Mouse (Mus musculus): ENCODE data around the gene Tecr. TPM values are rescaled to one million over a fixed set of nuclear protein-coding genes. Genes with fewer than 3 reads are reported as not detected.
"Not testable (repeated sequence)": the region's sequence is repeated elsewhere in the genome, so short reads cannot be mapped to it uniquely, and the experiment has no call there.

Gene Tecr
- polyA plus RNA-seq, 1 experiment from 2014 or later: 413 TPM

DNA sequence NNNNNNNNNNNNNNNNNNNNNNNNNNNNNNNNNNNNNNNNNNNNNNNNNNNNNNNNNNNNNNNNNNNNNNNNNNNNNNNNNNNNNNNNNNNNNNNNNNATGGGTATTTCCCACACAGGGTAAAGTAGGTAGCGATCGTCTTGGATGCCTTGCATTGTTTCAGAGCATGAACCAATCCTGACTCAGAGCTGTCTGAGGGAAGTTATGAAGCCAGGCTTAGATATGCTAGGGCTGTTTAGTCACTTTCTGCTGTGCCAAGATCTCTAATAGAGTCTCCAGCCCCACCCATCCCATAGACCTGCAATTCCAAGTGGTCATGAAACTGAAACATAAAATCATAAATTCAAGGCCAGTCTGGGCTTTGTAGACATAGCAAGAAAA lies 5.1 kb downstream of the Tecr start:
- Histone ChIP-seq H3K27ac (replicated peaks) (peak overlapping the region; percentile 88), H3K9me3 (ENCODE audit: control insufficient read depth, low read length) (no peaks in the 10 kb centered on the region), H3K4me1 (replicated peaks; ENCODE audit: control insufficient read depth, insufficient read depth) (0 out of 2 replicates have a peak, but pooled peaks cover 2% of the 10 kb centered on the region), H3K9ac (ENCODE audit: low read length) (no peak overlapping the region), H3K36me3 (ENCODE audit: control insufficient read depth, insufficient read depth, low read length) (no peaks in the 10 kb centered on the region), H3K4me2 (replicated peaks; ENCODE audit: low read depth) (no peak overlapping the region), H3K4me3 (ENCODE audit: low read depth, low read length) (no peak overlapping the region), H3K27me3 (ENCODE audit: control insufficient read depth, insufficient read depth, low read length) (no peaks in the 10 kb centered on the region)
- no peak for DNase-seq (ENCODE audit: low spot score)
- WGBS: 43% methylated on average over 2 of the region's 2 CpGs
- ATAC-seq (ENCODE audit: low FRiP score, low TSS enrichment): peak; percentile 72
- TF ChIP-seq CTCF (IDR thresholded peaks at IDR 0.05; ENCODE audit: low read depth) (no peak), EP300 (optimal IDR thresholded peaks at IDR 0.05) (no peak)

DNA sequence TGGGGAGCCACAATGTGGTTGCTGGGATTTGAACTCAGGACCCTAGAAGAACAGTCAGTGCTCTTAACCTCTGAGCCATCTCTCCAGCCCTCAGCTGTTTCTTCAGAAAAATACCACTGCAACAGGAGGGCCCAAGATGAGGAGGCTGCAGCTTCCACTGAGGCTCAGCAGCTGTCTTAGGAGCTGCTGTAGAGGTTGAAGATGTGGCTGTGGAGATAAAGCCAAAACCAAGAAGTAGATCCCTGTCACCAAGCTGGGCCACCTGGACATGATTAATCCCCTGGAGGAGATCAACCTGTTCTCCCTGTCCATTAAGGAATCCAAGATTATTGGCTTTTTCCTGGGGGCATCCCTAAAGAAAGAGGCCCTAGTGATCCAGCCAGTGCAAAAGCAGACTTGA lies 8.0 kb downstream of the Tecr start:
- TF ChIP-seq EP300 (optimal IDR thresholded peaks at IDR 0.05) (peak; percentile 23), CTCF (IDR thresholded peaks at IDR 0.05; ENCODE audit: low read depth) (no peak)
- DNase-seq (ENCODE audit: low spot score): no peak
- Histone ChIP-seq H3K4me2 (replicated peaks; ENCODE audit: low read depth) (no peak overlapping the region), H3K9ac (ENCODE audit: low read length) (no peak overlapping the region), H3K36me3 (ENCODE audit: control insufficient read depth, insufficient read depth, low read length) (no peaks in the 10 kb centered on the region), H3K4me1 (replicated peaks; ENCODE audit: control insufficient read depth, insufficient read depth) (0 out of 2 replicates have a peak, but pooled peaks cover 2% of the 10 kb centered on the region), H3K9me3 (ENCODE audit: control insufficient read depth, low read length) (no peaks in the 10 kb centered on the region), H3K27ac (replicated peaks) (peak overlapping the region; percentile 18; the same call in 1 of the 2 replicates), H3K27me3 (ENCODE audit: control insufficient read depth, insufficient read depth, low read length) (no peaks in the 10 kb centered on the region), H3K4me3 (ENCODE audit: low read depth, low read length) (no peak overlapping the region)
- ATAC-seq (ENCODE audit: low FRiP score, low TSS enrichment): no peak

DNA sequence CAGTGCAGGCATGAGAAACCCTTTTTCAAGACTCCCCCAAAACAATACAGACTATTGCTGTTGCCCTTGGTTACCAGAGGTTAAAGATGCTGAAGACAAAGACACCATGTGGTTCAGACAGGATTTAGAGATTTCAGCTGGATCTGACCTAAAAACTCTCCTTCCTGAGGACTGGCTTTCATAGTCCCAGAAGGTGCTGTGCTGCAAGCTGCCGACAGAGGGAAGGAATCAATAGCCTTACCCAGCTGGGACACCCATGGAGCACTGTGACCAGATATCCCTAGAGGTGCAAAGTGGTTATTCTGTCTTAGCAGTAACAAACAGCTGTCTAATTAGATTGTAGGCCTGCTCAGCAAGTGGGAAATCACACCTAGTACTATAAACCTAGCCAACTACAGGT lies 9.6 kb downstream of the Tecr start:
- 15% methylated on average over 1 of the region's 1 CpGs for WGBS

DNA sequence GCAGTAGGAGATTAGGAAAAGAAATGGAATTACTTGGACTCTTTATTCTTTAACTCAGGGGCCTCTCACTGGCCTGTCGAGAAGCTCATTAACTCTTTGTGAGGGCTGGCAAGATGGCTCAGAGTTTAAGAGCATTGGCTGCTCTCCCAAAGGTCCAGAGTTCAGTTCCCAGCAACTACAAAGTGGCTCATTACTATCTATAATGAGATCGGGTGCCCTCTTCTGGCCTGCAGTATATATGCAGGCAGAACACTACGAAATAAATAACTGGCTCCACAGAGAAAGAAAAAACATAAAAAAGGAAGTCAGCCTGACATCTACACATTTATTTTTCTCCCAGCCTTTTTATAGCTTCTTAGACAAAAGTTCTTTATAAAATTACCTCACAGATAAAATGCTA lies 11.4 kb downstream of the Tecr start:
- 22% methylated on average over 3 of the region's 3 CpGs for WGBS
- H3K4me3 ChIP-seq (ENCODE audit: low read depth, low read length): no peak overlapping the region
- H3K4me1 ChIP-seq (replicated peaks; ENCODE audit: control insufficient read depth, insufficient read depth): 0 out of 2 replicates have a peak, but pooled peaks cover 3% of the 10 kb centered on the region
- no peak overlapping the region for H3K4me2 ChIP-seq (replicated peaks; ENCODE audit: low read depth)
- H3K9me3 ChIP-seq (ENCODE audit: control insufficient read depth, low read length): no peaks in the 10 kb centered on the region
- DNase-seq (ENCODE audit: low spot score) (no peak), ATAC-seq (ENCODE audit: low FRiP score, low TSS enrichment) (no peak)
- no peak overlapping the region for H3K27ac ChIP-seq (replicated peaks)
- no peaks in the 10 kb centered on the region for H3K27me3 ChIP-seq (ENCODE audit: control insufficient read depth, insufficient read depth, low read length)
- no peak overlapping the region for H3K9ac ChIP-seq (ENCODE audit: low read length)
- H3K36me3 ChIP-seq (ENCODE audit: control insufficient read depth, insufficient read depth, low read length): no peaks in the 10 kb centered on the region
- TF ChIP-seq EP300 (optimal IDR thresholded peaks at IDR 0.05) (no peak), CTCF (IDR thresholded peaks at IDR 0.05; ENCODE audit: low read depth) (peak; percentile 65)

More for the DNA sequence above, 9.6 kb downstream of the Tecr start:
- Histone ChIP-seq H3K4me2 (replicated peaks; ENCODE audit: low read depth) (no peak overlapping the region), H3K9ac (ENCODE audit: low read length) (no peak overlapping the region), H3K4me1 (replicated peaks; ENCODE audit: control insufficient read depth, insufficient read depth) (0 out of 2 replicates have a peak, but pooled peaks cover 4% of the 10 kb centered on the region), H3K27ac (replicated peaks) (no peak overlapping the region), H3K4me3 (ENCODE audit: low read depth, low read length) (no peak overlapping the region), H3K9me3 (ENCODE audit: control insufficient read depth, low read length) (no peaks in the 10 kb centered on the region), H3K36me3 (ENCODE audit: control insufficient read depth, insufficient read depth, low read length) (no peaks in the 10 kb centered on the region), H3K27me3 (ENCODE audit: control insufficient read depth, insufficient read depth, low read length) (no peaks in the 10 kb centered on the region)
- no peak for ATAC-seq (ENCODE audit: low FRiP score, low TSS enrichment)
- TF ChIP-seq CTCF (IDR thresholded peaks at IDR 0.05; ENCODE audit: low read depth) (peak; percentile 37; the same call in 1 of the 2 replicates), EP300 (optimal IDR thresholded peaks at IDR 0.05) (no peak)
- no peak for DNase-seq (ENCODE audit: low spot score)

DNA sequence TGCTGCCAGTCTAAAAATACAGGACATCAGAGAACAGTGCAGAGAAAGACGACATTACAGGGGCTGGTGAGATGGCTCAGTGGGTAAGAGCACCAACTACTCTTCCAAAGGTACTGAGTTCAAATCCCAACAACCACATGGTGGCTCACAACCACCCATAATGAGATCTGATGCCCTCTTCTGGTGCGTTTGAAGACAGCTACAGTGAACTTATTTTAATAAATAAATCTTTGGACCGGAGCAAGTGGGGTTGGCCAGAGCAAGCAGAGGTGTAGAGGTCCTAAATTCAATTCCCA lies 12.8 kb downstream of the Tecr start:
- TF ChIP-seq CTCF (IDR thresholded peaks at IDR 0.05; ENCODE audit: low read depth): peak; percentile 55
- peak; percentile 4 for TF ChIP-seq EP300 (optimal IDR thresholded peaks at IDR 0.05)
- 43% methylated on average over 3 of the region's 3 CpGs for WGBS
- ATAC-seq (ENCODE audit: low FRiP score, low TSS enrichment): not testable (repeated sequence)

DNA sequence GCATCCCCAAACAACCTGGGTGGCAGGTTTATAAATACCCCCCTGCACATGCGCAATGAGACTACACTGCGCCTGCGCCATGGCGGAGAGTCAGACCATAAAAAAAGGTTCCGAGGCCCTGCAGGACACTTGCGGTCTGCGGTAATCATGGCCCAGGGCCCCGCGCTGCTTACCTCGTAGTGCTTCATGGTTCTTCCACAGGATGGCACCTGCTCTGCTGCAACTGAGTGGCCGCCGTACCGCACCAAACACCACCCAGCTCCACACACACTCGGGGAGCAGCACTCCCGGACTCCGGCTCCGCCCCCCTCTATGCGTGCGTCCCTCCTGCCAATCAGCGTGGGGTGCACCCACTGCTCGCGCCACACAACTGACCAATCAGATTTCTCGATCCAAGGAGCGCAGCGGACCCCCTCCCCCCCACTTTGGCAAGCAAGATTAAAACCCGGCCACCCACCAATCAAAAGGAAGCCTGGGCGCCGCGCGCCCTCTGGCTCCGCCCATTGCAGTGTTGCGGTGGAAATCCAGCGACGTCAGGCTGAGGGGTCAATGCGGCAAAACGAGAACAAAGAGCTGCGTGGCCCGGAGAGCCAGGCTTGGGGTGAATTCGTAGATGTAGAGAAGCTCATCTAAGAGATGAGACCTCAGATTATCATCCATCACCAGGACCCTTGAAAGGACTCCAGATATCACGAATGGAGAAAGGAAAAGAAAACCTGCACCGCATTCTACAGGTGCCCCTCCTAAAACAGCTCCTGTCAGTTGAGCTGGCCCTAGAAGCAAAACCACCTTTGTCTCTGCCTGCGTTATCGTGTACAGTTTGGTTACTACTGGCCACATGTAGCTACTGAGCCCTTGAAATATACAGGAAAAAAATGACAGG lies 13.4 kb downstream of the Tecr start:
- H3K4me2 ChIP-seq (replicated peaks; ENCODE audit: low read depth): peak overlapping the region; percentile 95
- H3K27ac ChIP-seq (replicated peaks): peak overlapping the region; percentile 83
- H3K9ac ChIP-seq (ENCODE audit: low read length): peak overlapping the region; percentile 87
- WGBS: under 1% methylated on average over 43 of the region's 43 CpGs
- DNase-seq (ENCODE audit: low spot score) (peak; percentile 99), ATAC-seq (ENCODE audit: low FRiP score, low TSS enrichment) (peak; percentile 99)
- no peaks in the 10 kb centered on the region for H3K27me3 ChIP-seq (ENCODE audit: control insufficient read depth, insufficient read depth, low read length)
- TF ChIP-seq CTCF (IDR thresholded peaks at IDR 0.05; ENCODE audit: low read depth) (peak; percentile 32), EP300 (optimal IDR thresholded peaks at IDR 0.05) (no peak)
- H3K36me3 ChIP-seq (ENCODE audit: control insufficient read depth, insufficient read depth, low read length): no peaks in the 10 kb centered on the region
- H3K4me1 ChIP-seq (replicated peaks; ENCODE audit: control insufficient read depth, insufficient read depth): 0 out of 2 replicates have a peak, but pooled peaks cover 3% of the 10 kb centered on the region
- peak overlapping the region; percentile 78 for H3K4me3 ChIP-seq (ENCODE audit: low read depth, low read length)
- no peaks in the 10 kb centered on the region for H3K9me3 ChIP-seq (ENCODE audit: control insufficient read depth, low read length)

More for the DNA sequence above, 12.8 kb downstream of the Tecr start:
- H3K36me3 ChIP-seq (ENCODE audit: control insufficient read depth, insufficient read depth, low read length); H3K4me1 ChIP-seq (replicated peaks; ENCODE audit: control insufficient read depth, insufficient read depth); DNase-seq (ENCODE audit: low spot score); H3K9me3 ChIP-seq (ENCODE audit: control insufficient read depth, low read length); H3K27me3 ChIP-seq (ENCODE audit: control insufficient read depth, insufficient read depth, low read length): not testable (repeated sequence)
- Histone ChIP-seq H3K4me3 (ENCODE audit: low read depth, low read length) (peak overlapping the region; percentile 78), H3K4me2 (replicated peaks; ENCODE audit: low read depth) (peak overlapping the region; percentile 95), H3K9ac (ENCODE audit: low read length) (peak overlapping the region; percentile 31; the same call in 1 of the 2 replicates), H3K27ac (replicated peaks) (peak overlapping the region; percentile 72)

All from stomach, postnatal 0 days (tissue).